Mouse (Mus musculus) lung, embryonic 16.5 days (tissue): ENCODE data around the gene Parp3. TPM values are rescaled to one million over a fixed set of nuclear protein-coding genes. Genes with fewer than 3 reads are reported as not detected.

Experiments
- ATAC-seq: fragments of 200-750 bp; cut with Nextera tagmentation; 2 replicates; pipeline ENCODE4 v1.8.0; 2017; ENCODE audit warnings: low read depth, mild to moderate bottlenecking, moderate library complexity
- H3K27ac ChIP-seq: fragments of 300-500 bp; sonication (generic); 2 replicates; pipeline ENCODE4 v1.5.1; 2014; ENCODE audit warnings: mild to moderate bottlenecking, control low read depth, low read length
- H3K27me3 ChIP-seq: fragments of 300-500 bp; sonication (generic); 2 replicates; pipeline ENCODE4 v1.6.1; 2014; ENCODE audit warnings: low read depth, low read length, mixed read lengths; ENCODE audit not compliant: control insufficient read depth, insufficient read depth
- H3K36me3 ChIP-seq: fragments of 300-500 bp; sonication (generic); 2 replicates; pipeline ENCODE4 v1.6.1; 2014; ENCODE audit warnings: low read length; ENCODE audit not compliant: control insufficient read depth, insufficient read depth
- H3K4me1 ChIP-seq: fragments of 300-500 bp; sonication (generic); replicated peaks from 2 replicates; pipeline ENCODE4 v1.6.1; 2014; ENCODE audit warnings: low read length, mixed read lengths; ENCODE audit not compliant: control insufficient read depth, insufficient read depth
- H3K4me2 ChIP-seq: fragments of 300-500 bp; sonication (generic); 2 replicates; pipeline ENCODE4 v1.6.1; 2014; ENCODE audit warnings: low read depth, low read length, control low read depth
- H3K4me3 ChIP-seq: fragments of 300-500 bp; sonication (generic); 2 replicates; pipeline ENCODE4 v1.5.1; 2014; ENCODE audit warnings: mild to moderate bottlenecking, low read length, control low read depth
- H3K9ac ChIP-seq: fragments of 300-500 bp; sonication (generic); 2 replicates; pipeline ENCODE4 v1.6.1; 2014; ENCODE audit warnings: low read length, control low read depth
- H3K9me3 ChIP-seq: fragments of 300-500 bp; sonication (generic); 2 replicates; pipeline ENCODE4 v1.6.1; 2016; ENCODE audit warnings: low read length; ENCODE audit not compliant: control insufficient read depth
- WGBS: fragments of 180-500 bp; shearing (Covaris S2); extraction: QIAGEN DNeasy Blood & Tissue Kit; methylation state at CpG from one replicate; pipeline ENCODE4 v1.1.7; 2014; 5-methylcytosine and 5-hydroxymethylcytosine counted together
- polyA plus RNA-seq: library from polyadenylated mRNA; unstranded; fragments of >200 nt; fragmentation: Nextera tagmentation; extraction: Ambion mirVana; gene quantifications from 2 replicates; pipeline ENCODE4 v1.2.1, GENCODE M21; 2015

The Parp3 gene
- polyA plus RNA-seq, 1 experiment from 2014 or later, result 4.7 TPM

DNA sequence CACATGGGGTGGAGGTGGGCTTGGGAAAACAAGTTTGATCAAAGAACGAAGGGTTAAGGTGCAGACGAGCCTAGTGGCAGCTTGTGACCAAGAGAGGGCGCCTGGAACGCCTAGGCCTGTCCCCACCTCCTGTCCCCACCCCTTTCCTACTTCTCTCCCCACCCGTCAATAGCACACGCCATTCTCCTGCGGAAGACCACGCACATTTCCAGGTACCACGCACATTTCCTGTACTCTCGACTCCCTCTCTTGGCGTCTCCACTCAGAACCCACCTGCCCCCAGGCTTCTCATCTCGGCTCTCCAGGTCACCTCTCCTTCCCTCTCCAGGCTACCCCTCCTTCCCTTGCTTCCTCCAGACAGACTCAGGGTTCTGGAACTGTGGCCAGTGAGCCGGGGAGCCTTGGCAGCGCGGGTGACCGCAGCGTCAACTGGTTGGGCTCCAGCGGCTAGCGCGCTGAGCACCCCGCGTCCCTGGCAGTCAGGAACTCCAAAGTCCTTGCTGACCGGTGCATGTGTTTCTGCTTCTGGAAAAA, 28.2 kb downstream of the Parp3 start:
- Histone ChIP-seq H3K4me2 (peak overlapping the region; percentile 85), H3K4me1 (peaks cover 41% of the 10 kb centered on the region), H3K9ac (peak overlapping the region; percentile 55), H3K4me3 (peak overlapping the region; percentile 47), H3K9me3 (no peaks in the 10 kb centered on the region), H3K27me3 (no peaks in the 10 kb centered on the region), H3K27ac (peak overlapping the region; percentile 7), H3K36me3 (no peaks in the 10 kb centered on the region)
- under 1% methylated on average over 23 of the region's 23 CpGs for WGBS
- ATAC-seq, result peak; percentile 64

- 0 out of 2 replicates have a peak, but pooled peaks have one; percentile 2 for ATAC-seq
- H3K4me2 ChIP-seq, result peak overlapping the region; percentile 85
- peak overlapping the region; percentile 20 for H3K27ac ChIP-seq
- H3K4me3 ChIP-seq, result peak overlapping the region; percentile 64
- H3K9ac ChIP-seq, result peak overlapping the region; percentile 1
- no peaks in the 10 kb centered on the region for H3K36me3 ChIP-seq
- H3K27me3 ChIP-seq, result no peaks in the 10 kb centered on the region
- no peaks in the 10 kb centered on the region for H3K9me3 ChIP-seq
- WGBS, result 34% methylated on average over 9 of the region's 9 CpGs
- peaks cover 37% of the 10 kb centered on the region for H3K4me1 ChIP-seq
These were observed 28.8 kb downstream of the Parp3 start for GRCm38 (mm10) chr9:106447951-106448350.

- WGBS, result 0% methylated on average over 24 of the region's 24 CpGs
- H3K4me1 ChIP-seq, result peaks cover 34% of the 10 kb centered on the region
These were observed 29.4 kb downstream of the Parp3 start, which contains the start of the genes Abhd14b and Abhd14a for GRCm38 (mm10) chr9:106447348-106447747. TSS of gene Abhd14b (plus strand) at chr9:106447459. TSS of gene Abhd14a (minus strand) at chr9:106447678.

DNA sequence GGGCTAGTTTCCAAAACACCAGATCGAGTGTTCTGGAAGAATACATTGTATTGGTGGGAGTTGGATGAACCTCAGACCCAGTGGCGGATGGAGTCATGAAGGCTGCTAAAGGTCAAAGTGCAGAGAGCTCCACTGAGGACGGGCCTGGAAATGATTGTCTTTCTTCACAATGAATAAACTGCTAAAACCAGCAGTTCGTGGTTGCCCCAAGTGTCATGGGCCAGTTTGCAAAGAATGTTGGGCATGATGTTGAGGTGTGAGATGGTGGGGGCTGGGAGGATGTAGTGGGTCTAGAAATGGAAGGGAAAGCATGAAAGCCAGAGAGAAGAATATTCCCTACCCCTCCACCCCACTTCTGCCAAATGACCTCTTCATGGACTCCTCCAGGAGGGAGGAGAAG, 31.9 kb downstream of the Parp3 start:
- Histone ChIP-seq H3K27ac (no peak overlapping the region), H3K4me3 (no peak overlapping the region), H3K9ac (no peak overlapping the region), H3K4me1 (peaks cover 20% of the 10 kb centered on the region), H3K36me3 (no peaks in the 10 kb centered on the region), H3K27me3 (no peaks in the 10 kb centered on the region), H3K9me3 (no peaks in the 10 kb centered on the region), H3K4me2 (no peak overlapping the region)
- no peak for ATAC-seq
- 70% methylated on average over 4 of the region's 4 CpGs for WGBS

More at GRCm38 (mm10) chr9:106447348-106447747, 29.4 kb downstream of the Parp3 start, which contains the start of the genes Abhd14b and Abhd14a:
- Histone ChIP-seq H3K27me3 (no peaks in the 10 kb centered on the region), H3K36me3 (no peaks in the 10 kb centered on the region), H3K4me3 (peak within 1 kb of the TSS; percentile 64), H3K9me3 (no peaks in the 10 kb centered on the region), H3K27ac (peak within 1 kb of the TSS; percentile 60), H3K4me2 (peak within 1 kb of the TSS; percentile 85), H3K9ac (peak within 1 kb of the TSS; percentile 78)
- ATAC-seq, result peak; percentile 87

GRCm38 (mm10) chr9:106442680-106443079, 34.1 kb downstream of the Parp3 start:
- Histone ChIP-seq H3K27ac (no peak overlapping the region), H3K27me3 (no peaks in the 10 kb centered on the region), H3K9ac (no peak overlapping the region), H3K4me1 (peaks cover 16% of the 10 kb centered on the region), H3K4me3 (no peak overlapping the region), H3K9me3 (no peaks in the 10 kb centered on the region), H3K4me2 (no peak overlapping the region), H3K36me3 (no peaks in the 10 kb centered on the region)
- WGBS, result 73% methylated on average over 5 of the region's 5 CpGs
- ATAC-seq, result no peak

- 79% methylated on average over 9 of the region's 9 CpGs for WGBS
- ATAC-seq, result no peak
These were observed 40.2 kb downstream of the Parp3 start for GRCm38 (mm10) chr9:106436566-106436965.

GRCm38 (mm10) chr9:106433389-106433788, 43.4 kb downstream of the Parp3 start:
- peaks cover 12% of the 10 kb centered on the region for H3K4me1 ChIP-seq
- ATAC-seq, result no peak
- H3K27me3 ChIP-seq, result no peaks in the 10 kb centered on the region
- no peak overlapping the region for H3K4me2 ChIP-seq
- H3K9me3 ChIP-seq, result no peaks in the 10 kb centered on the region
- no peak overlapping the region for H3K4me3 ChIP-seq
- no peak overlapping the region for H3K9ac ChIP-seq
- no peak overlapping the region for H3K27ac ChIP-seq
- H3K36me3 ChIP-seq, result peaks cover 18% of the 10 kb centered on the region
- 68% methylated on average over 7 of the region's 7 CpGs for WGBS

More at GRCm38 (mm10) chr9:106436566-106436965, 40.2 kb downstream of the Parp3 start:
- Histone ChIP-seq H3K36me3 (peaks cover 13% of the 10 kb centered on the region), H3K9ac (no peak overlapping the region), H3K9me3 (no peaks in the 10 kb centered on the region), H3K4me3 (no peak overlapping the region), H3K4me1 (peaks cover 14% of the 10 kb centered on the region), H3K27me3 (no peaks in the 10 kb centered on the region), H3K27ac (no peak overlapping the region), H3K4me2 (no peak overlapping the region)

- Histone ChIP-seq H3K4me3 (peak overlapping the region; percentile 64), H3K27ac (peak overlapping the region; percentile 93), H3K4me2 (peak overlapping the region; percentile 70), H3K9me3 (no peaks in the 10 kb centered on the region), H3K36me3 (peaks cover 18% of the 10 kb centered on the region), H3K4me1 (peaks cover 4% of the 10 kb centered on the region), H3K27me3 (no peaks in the 10 kb centered on the region), H3K9ac (peak overlapping the region; percentile 88)
- ATAC-seq, result no peak
- 3% methylated on average over 4 of the region's 4 CpGs for WGBS
These were observed 46.8 kb downstream of the Parp3 start for GRCm38 (mm10) chr9:106430015-106430264.

DNA sequence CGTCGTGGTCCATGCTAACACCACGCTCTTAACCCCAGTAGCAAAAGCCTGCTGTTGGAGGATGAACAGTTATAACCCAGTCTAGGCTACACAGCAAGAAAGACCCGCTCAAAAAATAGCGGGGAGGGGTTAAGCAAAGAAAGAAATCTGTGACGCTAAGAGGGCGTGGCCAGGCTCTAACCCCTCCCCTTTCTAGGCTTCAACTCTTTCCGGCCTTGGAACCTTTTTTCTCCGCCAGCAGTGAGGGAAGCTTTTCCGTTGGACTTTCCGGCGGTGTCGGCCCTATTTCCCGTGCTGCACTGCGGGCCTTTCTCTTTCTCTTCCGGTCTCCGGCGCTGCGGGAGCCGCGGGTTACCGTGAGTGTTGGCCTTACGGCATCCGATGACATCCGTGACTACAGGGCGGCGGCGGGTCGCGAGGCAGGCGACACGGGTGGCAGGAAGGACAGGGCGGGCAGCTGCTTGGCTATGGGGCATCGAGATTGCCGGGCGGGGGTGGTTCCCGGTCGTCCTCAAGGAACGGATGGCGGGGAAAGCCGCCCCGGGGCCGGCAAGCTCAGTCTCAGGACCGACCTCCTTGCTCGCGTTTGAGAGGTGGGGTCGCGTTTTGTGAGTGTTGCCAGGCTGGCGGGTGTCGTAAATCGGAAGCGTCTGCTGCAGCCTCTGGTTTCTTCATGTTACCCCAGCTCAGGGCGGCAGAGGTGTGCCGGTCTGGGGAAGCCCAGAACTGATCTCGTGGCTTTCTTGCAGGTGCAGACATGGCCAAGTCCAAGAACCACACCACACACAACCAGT, 47.3 kb downstream of the Parp3 start, which contains the start of gene Rpl29:
TSS of gene Rpl29 (plus strand) at position 234 of the 794 bp plus-strand sequence.
- H3K4me3 ChIP-seq, result peak within 1 kb of the TSS; percentile 64
- no peaks in the 10 kb centered on the region for H3K27me3 ChIP-seq
- H3K4me2 ChIP-seq, result peak within 1 kb of the TSS; percentile 70
- peak within 1 kb of the TSS; percentile 88 for H3K9ac ChIP-seq
- H3K36me3 ChIP-seq, result peaks cover 18% of the 10 kb centered on the region
- H3K27ac ChIP-seq, result peak within 1 kb of the TSS; percentile 96
- H3K9me3 ChIP-seq, result no peaks in the 10 kb centered on the region
- peaks cover 4% of the 10 kb centered on the region for H3K4me1 ChIP-seq
- peak; percentile 92 for ATAC-seq
- WGBS, result under 1% methylated on average over 55 of the region's 55 CpGs
